In genomic region chrX:96329764-96330163, GRCm38 (mm10) we compare ENCODE assay signal across 10 mouse cellular contexts. TPM values are rescaled to one million over a fixed set of nuclear protein-coding genes. Genes with fewer than 3 reads are reported as not detected.
DNase-seq lines count a peak whose midpoint lies in the region; ATAC-seq lines count a peak whose summit lies in the region.
"Had no signal": no experiment of that assay in that cellular context is flagged by ENCODE, and none has a peak within 500 bp of the region (broad histone marks: within the 10 kb centered on the region; RNA-seq: fewer than 3 reads in every experiment).

No protein-coding gene starts in this region.

- no peak overlapping the region for H3K4me2 ChIP-seq in embryonic facial prominence, embryonic 14.5 days (ENCODE audit: low read depth, low read length)
- no peak overlapping the region for H3K4me2 ChIP-seq in midbrain, embryonic 14.5 days (ENCODE audit: low read length)
- H3K4me2 ChIP-seq in midbrain, embryonic 16.5 days (ENCODE audit: low read length), result no peak overlapping the region
- no peak overlapping the region for H3K4me2 ChIP-seq in hindbrain, embryonic 12.5 days (replicated peaks)
- H3K4me2 ChIP-seq: neural tube, embryonic 13.5 days had no signal

- H3K27me3 ChIP-seq in embryonic facial prominence, embryonic 14.5 days (replicated peaks; ENCODE audit: control insufficient read depth, insufficient read depth, low read length), result 0 out of 2 replicates have a peak, but pooled peaks cover 3% of the 10 kb centered on the region
- H3K27me3 ChIP-seq in embryonic facial prominence, embryonic 10.5 days (replicated peaks; ENCODE audit: low read depth, poor library complexity, severe bottlenecking), result no peaks in the 10 kb centered on the region
- H3K27me3 ChIP-seq in midbrain, embryonic 14.5 days (ENCODE audit: control insufficient read depth, insufficient read depth, low read length), result no peaks in the 10 kb centered on the region
- no peaks in the 10 kb centered on the region for H3K27me3 ChIP-seq in midbrain, embryonic 16.5 days (ENCODE audit: control insufficient read depth, insufficient read depth, low read depth, low read length)
- no peaks in the 10 kb centered on the region for H3K27me3 ChIP-seq in hindbrain, embryonic 12.5 days
- H3K27me3 ChIP-seq: neural tube, embryonic 13.5 days had no signal

- H3K9ac ChIP-seq in embryonic facial prominence, embryonic 14.5 days (ENCODE audit: low read depth, low read length), result no peak overlapping the region
- no peak overlapping the region for H3K9ac ChIP-seq in midbrain, embryonic 14.5 days (replicated peaks; ENCODE audit: low read length)
- no peak overlapping the region for H3K9ac ChIP-seq in midbrain, embryonic 16.5 days (ENCODE audit: low read depth, low read length)
- H3K9ac ChIP-seq in hindbrain, embryonic 12.5 days, result no peak overlapping the region
- H3K9ac ChIP-seq: neural tube, embryonic 13.5 days had no signal

- H3K27ac ChIP-seq in embryonic facial prominence, embryonic 14.5 days (replicated peaks; ENCODE audit: low read depth, low read length), result no peak overlapping the region
- no peak overlapping the region for H3K27ac ChIP-seq in embryonic facial prominence, embryonic 10.5 days (replicated peaks)
- H3K27ac ChIP-seq in midbrain, embryonic 14.5 days (replicated peaks; ENCODE audit: low read depth, low read length), result no peak overlapping the region
- H3K27ac ChIP-seq in midbrain, embryonic 16.5 days (ENCODE audit: low read length), result no peak overlapping the region
- H3K27ac ChIP-seq in hindbrain, embryonic 12.5 days, result no peak overlapping the region
- H3K27ac ChIP-seq: neural tube, embryonic 13.5 days had no signal

- H3K36me3 ChIP-seq in embryonic facial prominence, embryonic 14.5 days (ENCODE audit: control insufficient read depth, insufficient read depth, low read length), result no peaks in the 10 kb centered on the region
- no peaks in the 10 kb centered on the region for H3K36me3 ChIP-seq in embryonic facial prominence, embryonic 10.5 days (replicated peaks)
- H3K36me3 ChIP-seq in midbrain, embryonic 14.5 days (ENCODE audit: control insufficient read depth, insufficient read depth, low read length), result no peaks in the 10 kb centered on the region
- H3K36me3 ChIP-seq in midbrain, embryonic 16.5 days (ENCODE audit: control insufficient read depth, insufficient read depth, low read length), result no peaks in the 10 kb centered on the region
- no peaks in the 10 kb centered on the region for H3K36me3 ChIP-seq in hindbrain, embryonic 12.5 days
- H3K36me3 ChIP-seq: neural tube, embryonic 13.5 days had no signal

- H3K9me3 ChIP-seq in embryonic facial prominence, embryonic 14.5 days (ENCODE audit: control insufficient read depth, low read length), result no peaks in the 10 kb centered on the region
- no peaks in the 10 kb centered on the region for H3K9me3 ChIP-seq in embryonic facial prominence, embryonic 10.5 days
- no peaks in the 10 kb centered on the region for H3K9me3 ChIP-seq in midbrain, embryonic 14.5 days (ENCODE audit: control insufficient read depth, low read length)
- no peaks in the 10 kb centered on the region for H3K9me3 ChIP-seq in midbrain, embryonic 16.5 days (replicated peaks; ENCODE audit: control insufficient read depth, low read length, poor library complexity, severe bottlenecking)
- no peaks in the 10 kb centered on the region for H3K9me3 ChIP-seq in hindbrain, embryonic 12.5 days (replicated peaks)
- H3K9me3 ChIP-seq: neural tube, embryonic 13.5 days had no signal

- H3K4me3 ChIP-seq in embryonic facial prominence, embryonic 14.5 days (ENCODE audit: low read depth, low read length), result no peak overlapping the region
- H3K4me3 ChIP-seq in embryonic facial prominence, embryonic 10.5 days, result no peak overlapping the region
- no peak overlapping the region for H3K4me3 ChIP-seq in midbrain, embryonic 14.5 days (replicated peaks; ENCODE audit: low read depth, low read length)
- no peak overlapping the region for H3K4me3 ChIP-seq in midbrain, embryonic 16.5 days (ENCODE audit: low read depth, low read length)
- no peak overlapping the region for H3K4me3 ChIP-seq in hindbrain, embryonic 12.5 days
- H3K4me3 ChIP-seq: neural tube, embryonic 13.5 days had no signal

- H3K4me1 ChIP-seq in embryonic facial prominence, embryonic 14.5 days (ENCODE audit: control insufficient read depth, insufficient read depth, low read length), result no peaks in the 10 kb centered on the region
- no peaks in the 10 kb centered on the region for H3K4me1 ChIP-seq in embryonic facial prominence, embryonic 10.5 days
- no peaks in the 10 kb centered on the region for H3K4me1 ChIP-seq in midbrain, embryonic 14.5 days (ENCODE audit: control insufficient read depth, insufficient read depth, low read length)
- H3K4me1 ChIP-seq in midbrain, embryonic 16.5 days (ENCODE audit: control insufficient read depth, insufficient read depth, low read length), result no peaks in the 10 kb centered on the region
- H3K4me1 ChIP-seq in hindbrain, embryonic 12.5 days, result no peaks in the 10 kb centered on the region
- H3K4me1 ChIP-seq: neural tube, embryonic 13.5 days had no signal

- no peak for ATAC-seq in embryonic facial prominence, embryonic 14.5 days (ENCODE audit: low read depth)
- ATAC-seq in midbrain, embryonic 14.5 days (ENCODE audit: low FRiP score, low TSS enrichment), result no peak
- ATAC-seq in midbrain, embryonic 16.5 days, result no peak
- peak; percentile 66; the same call in 1 of the 2 replicates for ATAC-seq in granulocyte monocyte progenitor cell, adult 5-6 weeks (replicated peaks; ENCODE audit: poor library complexity, severe bottlenecking)
- 0 out of 2 replicates have a peak, but pooled peaks have one; percentile 50 for ATAC-seq in monocyte, adult 5-6 weeks (replicated peaks; ENCODE audit: insufficient number of reproducible peaks, low FRiP score, low TSS enrichment, poor library complexity, severe bottlenecking)
- ATAC-seq in hindbrain, embryonic 12.5 days (ENCODE audit: low FRiP score), result no peak

- 41% methylated on average over 4 of the region's 4 CpGs for WGBS in embryonic facial prominence, embryonic 14.5 days
- WGBS in embryonic facial prominence, embryonic 10.5 days, result 53% methylated on average over 4 of the region's 4 CpGs
- 55% methylated on average over 4 of the region's 4 CpGs for WGBS in midbrain, embryonic 14.5 days
- 57% methylated on average over 4 of the region's 4 CpGs for WGBS in midbrain, embryonic 16.5 days
- 53% methylated on average over 4 of the region's 4 CpGs for WGBS in hindbrain, embryonic 12.5 days

- DNase-seq in embryonic facial prominence, embryonic 14.5 days (ENCODE audit: low spot score), result peak; percentile 0
- DNase-seq in embryonic facial prominence, embryonic 10.5 days (ENCODE audit: low spot score), result no peak
- peak; percentile 4 for DNase-seq in midbrain, embryonic 14.5 days
- DNase-seq in cerebellum, adult 11-12 months, result no peak

RNA-seq across cellular contexts. Expression of gene Vsig4, which starts 36.5 kb away (rescaled TPM):
- not detected in 2 replicates for polyA plus RNA-seq in embryonic facial prominence, embryonic 14.5 days (2014; fragmentation: Nextera tagmentation; extraction: Ambion mirVana)
- polyA plus RNA-seq in embryonic facial prominence, embryonic 10.5 days (2016; fragmentation: Nextera tagmentation; extraction: Ambion mirVana), result not detected in 2 replicates
- not detected in 2 replicates for polyA plus RNA-seq in midbrain, embryonic 14.5 days (2014; fragmentation: Nextera tagmentation; extraction: Ambion mirVana)
- not detected in 2 replicates for polyA plus RNA-seq in midbrain, embryonic 16.5 days (2015; fragmentation: Nextera tagmentation; extraction: Ambion mirVana)
- total RNA-seq in granulocyte monocyte progenitor cell, adult 5-6 weeks (2014; fragmentation: Nextera tagmentation), result not detected in 2 replicates
- total RNA-seq in granulocyte monocyte progenitor cell, adult 5-6 weeks (2017), result not detected in 2 replicates
- not detected in 3 replicates for total RNA-seq in monocyte, adult 5-6 weeks (2017)
- polyA plus RNA-seq in hindbrain, embryonic 12.5 days (2016; fragmentation: Nextera tagmentation; extraction: Ambion mirVana), result not detected in 2 replicates
- total RNA-seq: left cerebral cortex, postnatal 10 days had no signal
- polyA plus RNA-seq: neural tube, embryonic 13.5 days had no signal

Comparison
In these comparisons a context has a peak if more than half of its experiments do, and no peak if none do; other contexts are left out.
1. DNase-seq: peak in embryonic facial prominence, embryonic 14.5 days (single experiment) and midbrain, embryonic 14.5 days (single experiment); none in embryonic facial prominence, embryonic 10.5 days (single experiment) and cerebellum, adult 11-12 months (single experiment).
2. ATAC-seq: peak in granulocyte monocyte progenitor cell, adult 5-6 weeks (single experiment) and monocyte, adult 5-6 weeks (single experiment); none in embryonic facial prominence, embryonic 14.5 days (single experiment), midbrain, embryonic 14.5 days (single experiment), midbrain, embryonic 16.5 days (single experiment) and hindbrain, embryonic 12.5 days (single experiment).